Mouse (Mus musculus) T-cell, adult 2 months (primary cell): ENCODE results near the gene Sox10.

Experiments used
- DNase-seq: peaks from one replicate; pipeline ENCODE4 v3.0.0; 2022; ENCODE audit warnings: low spot score

Gene Sox10

DNA sequence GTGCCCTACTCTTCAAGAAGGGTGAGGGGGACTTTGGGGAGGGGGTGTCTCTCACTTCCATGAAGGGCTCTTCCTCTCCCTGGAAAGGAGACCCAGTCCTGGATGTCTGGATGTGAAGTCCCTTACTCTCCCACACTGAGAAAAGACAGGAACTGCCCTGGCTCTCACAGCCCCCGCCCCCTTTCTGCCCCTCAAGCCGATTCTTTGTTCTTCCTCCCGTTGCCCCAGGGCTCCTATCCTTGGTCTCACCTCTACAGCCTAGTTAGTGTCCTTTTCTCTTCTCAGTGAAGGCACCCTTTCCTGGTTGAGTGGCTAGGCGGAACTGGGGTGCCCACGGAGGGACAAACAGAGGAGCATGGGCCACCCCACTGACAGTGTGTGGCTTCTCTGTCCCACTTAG, at the start of gene Sox10:
TSS of gene Sox10 (minus strand) at position 101 of the 400 bp plus-strand sequence.
- no peak for DNase-seq

DNA sequence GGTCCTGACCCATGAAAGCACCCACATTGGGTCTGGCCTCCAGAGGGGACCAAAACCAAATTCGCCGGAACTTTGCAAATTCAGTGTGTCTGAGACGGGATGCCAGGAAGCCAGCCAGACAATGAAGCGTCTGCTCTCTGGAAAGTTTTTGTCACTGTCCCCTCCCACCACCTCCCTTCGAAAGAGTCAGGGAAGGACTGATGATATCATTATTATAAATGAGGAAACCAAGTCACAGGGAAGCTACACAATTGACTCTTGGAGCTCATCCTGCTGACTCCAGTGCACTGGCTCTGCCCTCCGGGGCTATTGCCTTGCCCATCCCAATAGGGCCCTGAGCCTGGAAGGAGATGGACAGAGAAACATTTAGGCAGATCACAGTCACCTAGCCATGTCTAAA, 48.6 kb upstream of the Sox10 start:
- DNase-seq: no peak

DNA sequence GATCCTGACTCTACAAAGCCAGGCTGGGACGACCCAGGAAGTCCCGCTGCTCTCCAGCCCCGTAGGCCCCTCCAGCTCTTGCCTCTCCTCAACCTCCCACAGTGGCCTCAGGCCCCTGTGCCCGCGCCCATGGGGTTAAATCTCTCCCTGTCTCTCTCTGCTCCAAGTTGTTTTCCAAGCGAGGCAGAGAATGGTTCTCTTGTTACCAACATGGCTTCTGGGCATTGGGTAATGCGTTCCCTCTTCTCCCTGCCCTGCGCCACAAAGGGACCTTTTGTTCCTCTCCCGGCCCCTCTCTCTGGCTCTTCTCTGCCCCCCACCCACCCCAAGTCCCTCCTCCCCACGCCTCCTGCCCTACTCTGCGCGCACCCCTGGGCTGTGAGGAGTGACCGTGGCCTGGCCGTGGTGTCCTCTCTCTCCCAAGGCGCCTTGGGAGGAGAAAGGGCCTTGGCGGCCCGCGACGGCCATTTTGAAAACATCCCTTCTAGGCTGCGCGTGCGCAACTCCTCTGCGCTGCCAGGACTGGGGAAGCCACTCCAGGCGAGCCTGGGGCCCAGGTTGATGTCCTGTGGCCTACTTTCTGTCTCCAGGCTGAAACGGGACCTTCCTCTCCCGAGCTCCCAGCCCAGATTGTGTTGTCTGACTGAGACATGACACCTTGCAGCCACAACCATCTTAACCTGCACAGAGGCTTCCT, 47.9 kb upstream of the Sox10 start:
- no peak for DNase-seq

DNA sequence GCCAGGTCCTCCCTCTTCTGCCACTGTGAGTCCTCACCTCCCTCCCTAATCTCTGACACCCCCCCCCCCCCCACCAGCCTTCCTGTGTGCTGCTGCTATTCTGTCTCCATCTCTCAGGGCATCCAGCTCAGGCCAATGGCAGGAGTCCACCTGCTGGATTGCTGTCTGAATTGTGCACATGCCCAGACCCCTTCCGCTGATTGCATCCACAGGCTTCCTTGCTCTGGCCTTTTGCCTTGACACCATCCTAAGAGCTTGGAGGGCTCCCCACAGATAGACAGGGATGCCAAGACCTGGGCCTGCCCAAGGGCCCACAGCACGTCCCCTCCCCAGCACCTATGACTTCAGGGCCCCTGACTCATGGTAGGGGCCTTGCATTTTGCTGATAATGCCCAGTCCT, 45.3 kb upstream of the Sox10 start:
- no peak for DNase-seq

DNA sequence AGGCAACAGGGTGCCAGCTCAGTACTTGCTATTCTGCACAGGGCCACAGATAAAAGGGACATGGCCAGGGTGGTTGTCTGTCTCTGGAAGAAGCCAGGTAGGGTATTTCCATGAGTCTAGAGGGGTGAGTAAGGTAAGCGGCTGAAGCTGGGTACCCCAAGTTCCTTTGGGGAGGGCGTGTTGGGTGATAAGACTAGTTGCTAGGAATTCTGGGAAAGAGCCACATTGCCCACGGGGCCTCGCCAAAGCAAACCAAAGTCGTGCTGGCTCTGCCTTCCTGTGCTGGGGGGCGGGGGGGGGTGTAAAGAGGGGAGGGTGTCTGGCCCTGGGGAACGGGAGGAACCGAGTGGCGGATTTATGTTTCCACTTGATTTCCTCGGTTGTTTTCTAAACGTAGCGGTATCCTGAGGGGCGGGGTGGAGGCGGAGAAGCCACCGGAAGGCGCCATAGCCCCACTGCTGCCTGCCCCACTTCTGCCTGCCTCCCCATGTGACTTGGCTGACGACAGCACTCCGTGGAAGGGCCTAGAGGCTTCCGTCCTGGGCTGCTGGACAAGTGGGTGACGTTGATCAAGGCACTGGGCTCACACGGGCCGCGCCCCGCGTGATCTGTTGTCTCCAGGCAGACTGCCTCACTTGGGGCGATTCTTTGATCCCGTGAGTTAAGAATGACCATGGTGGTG, 43.9 kb upstream of the Sox10 start:
- DNase-seq: peak; percentile 86

DNA sequence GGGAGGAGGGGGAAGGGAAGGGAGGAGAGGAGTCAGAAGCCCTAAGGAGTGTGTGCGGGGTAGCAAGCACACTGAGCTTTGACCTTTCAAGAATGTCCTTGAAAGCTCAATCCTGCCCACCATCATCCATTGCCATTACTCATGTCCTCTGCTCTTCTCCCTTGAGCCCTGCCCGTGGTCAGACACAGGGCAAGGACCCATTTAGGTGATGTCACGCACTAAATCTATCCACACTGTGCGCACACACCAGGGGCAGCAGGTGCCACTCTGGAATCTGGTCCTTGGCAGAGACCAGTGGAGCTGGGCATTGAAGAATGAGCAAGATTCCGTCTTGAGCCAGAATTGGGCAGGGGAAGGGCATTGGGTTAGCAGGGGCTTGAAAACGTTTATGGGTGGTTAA, 43.2 kb upstream of the Sox10 start:
- DNase-seq: no peak

DNA sequence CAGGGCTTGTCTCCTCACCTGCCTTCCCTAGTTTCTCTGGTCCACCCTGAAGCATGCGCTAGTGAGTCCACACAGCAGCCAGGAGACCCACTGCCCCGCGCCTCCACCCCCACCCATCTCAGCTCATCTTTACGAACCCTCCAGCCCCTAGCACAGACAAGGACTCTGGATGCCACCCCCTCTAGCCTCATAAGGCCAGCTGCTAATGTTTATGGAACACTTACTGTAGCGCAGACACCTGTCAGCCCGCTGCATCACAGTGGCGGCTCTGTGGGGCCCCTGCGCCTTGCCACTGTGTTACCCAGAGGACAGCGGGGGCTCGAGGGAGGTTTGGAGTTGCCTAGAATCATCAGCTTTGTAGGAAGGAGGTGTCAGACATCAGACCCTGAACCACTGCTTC, 37.5 kb upstream of the Sox10 start:
- no peak for DNase-seq

DNA sequence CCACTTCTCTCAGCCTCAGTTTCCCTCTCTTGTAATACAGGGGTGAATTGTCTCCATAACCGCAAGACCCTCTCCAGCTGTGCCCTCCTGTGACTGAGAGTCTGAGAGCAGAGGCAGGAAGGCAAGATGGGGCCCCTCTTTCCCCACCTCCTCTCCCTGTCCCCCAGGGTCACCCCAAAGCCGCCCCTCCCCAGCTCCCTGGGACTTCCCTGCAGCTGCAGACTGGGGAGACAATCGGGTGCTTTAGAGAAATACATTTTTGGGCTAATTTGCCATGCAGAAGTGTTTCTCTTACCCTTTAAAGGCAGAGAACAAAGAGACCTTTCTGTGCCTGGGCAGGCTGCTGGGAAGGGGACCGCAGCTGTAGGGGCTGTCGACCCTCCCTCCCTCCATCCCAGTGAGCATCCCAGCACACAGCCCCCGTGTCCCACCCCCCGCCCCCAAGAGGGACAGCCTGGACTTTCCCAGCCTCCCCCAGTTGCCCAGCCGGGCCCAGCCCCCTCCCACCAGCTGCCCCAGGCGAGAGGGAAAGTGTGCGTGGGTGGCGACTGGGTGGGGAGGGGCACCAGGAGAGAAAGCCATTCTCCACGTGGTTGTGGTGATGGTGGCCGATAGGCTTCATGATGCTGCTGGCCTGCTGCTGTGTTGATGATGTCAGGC, 36.6 kb upstream of the Sox10 start:
- DNase-seq: no peak

DNA sequence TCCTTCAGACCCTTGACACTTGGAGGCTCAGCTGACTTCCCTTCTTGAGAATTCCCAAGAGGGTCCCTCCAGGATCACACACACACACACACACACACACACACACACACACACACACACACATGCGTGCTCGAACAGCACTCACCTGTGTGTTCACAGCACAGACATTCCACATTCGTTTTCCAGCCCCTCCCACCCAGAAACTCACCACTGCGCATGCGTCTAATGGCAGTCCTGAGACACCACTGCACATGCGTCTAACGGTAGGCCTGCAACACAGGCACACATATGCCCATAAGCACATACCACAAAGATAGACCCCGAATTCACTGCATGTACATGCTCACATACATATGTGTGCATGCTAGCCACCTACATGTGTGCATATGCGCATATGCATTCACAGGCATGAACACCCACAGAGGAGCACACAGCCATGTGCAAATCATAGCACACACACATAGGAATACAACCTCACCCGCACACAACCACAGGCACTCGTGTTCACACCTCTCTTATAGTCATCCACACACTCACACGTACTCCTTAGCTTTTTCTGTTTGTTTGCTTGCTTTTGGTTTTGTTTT, 34.4 kb upstream of the Sox10 start:
- DNase-seq: no peak

DNA sequence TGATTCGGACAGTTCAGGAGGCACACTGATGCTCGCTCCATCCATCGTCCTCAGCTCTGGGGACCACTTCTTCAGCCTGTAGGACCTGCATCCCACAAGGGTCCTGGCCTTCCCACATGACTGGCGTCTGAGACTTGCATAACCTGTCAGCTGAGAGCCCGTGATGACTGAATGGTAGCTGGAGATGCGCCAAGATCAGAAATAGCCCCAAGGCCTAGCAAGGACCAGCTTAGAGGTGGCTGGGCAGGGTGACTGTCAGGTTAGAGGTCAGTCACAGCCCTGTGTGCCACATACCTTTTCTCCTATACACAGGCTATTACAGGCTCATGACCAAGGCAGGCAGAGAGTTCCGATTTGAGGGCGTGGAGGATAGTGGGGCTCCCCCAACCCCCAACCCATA, 30.5 kb upstream of the Sox10 start:
- DNase-seq: no peak

DNA sequence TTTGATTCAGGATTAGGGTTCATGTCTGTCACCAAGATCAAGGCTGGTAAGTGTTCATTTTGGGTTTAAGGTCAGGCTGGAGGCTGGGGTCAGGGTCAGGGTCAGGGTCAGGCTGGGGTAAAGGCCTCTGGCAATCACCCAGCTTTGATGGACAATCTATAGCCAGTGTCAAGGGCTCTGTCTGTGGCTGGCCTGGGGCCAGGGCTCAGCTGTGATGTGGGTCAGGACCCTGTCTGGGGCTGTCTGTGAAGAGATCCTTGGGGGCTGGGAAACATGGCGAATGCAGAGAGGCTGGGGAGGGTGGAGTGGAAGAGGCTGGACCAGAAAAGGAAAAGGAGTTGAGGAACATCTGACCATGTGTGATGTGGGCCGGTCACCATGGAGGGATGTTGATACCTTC, 29.9 kb upstream of the Sox10 start:
- DNase-seq: no peak

DNA sequence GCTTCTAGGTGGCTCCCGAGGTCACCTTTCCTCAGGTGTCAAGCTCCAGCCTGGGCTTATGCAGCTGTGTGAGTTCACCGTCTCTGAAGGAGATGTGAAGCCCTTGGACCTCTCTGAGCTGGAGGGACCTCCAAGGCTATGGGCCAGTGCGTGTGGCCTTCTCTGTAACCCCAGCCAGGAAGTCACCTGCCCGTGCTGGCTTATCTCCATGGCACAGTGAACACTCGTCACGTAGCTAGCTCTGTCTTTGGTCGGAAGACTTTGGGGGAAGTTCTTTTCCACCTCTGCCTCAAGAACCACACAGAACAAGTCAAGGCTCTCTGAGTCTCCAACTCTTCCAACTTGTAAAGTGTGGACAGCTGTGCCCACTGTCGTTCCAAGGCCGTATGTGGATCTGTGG, 29.0 kb upstream of the Sox10 start:
- DNase-seq: no peak

DNA sequence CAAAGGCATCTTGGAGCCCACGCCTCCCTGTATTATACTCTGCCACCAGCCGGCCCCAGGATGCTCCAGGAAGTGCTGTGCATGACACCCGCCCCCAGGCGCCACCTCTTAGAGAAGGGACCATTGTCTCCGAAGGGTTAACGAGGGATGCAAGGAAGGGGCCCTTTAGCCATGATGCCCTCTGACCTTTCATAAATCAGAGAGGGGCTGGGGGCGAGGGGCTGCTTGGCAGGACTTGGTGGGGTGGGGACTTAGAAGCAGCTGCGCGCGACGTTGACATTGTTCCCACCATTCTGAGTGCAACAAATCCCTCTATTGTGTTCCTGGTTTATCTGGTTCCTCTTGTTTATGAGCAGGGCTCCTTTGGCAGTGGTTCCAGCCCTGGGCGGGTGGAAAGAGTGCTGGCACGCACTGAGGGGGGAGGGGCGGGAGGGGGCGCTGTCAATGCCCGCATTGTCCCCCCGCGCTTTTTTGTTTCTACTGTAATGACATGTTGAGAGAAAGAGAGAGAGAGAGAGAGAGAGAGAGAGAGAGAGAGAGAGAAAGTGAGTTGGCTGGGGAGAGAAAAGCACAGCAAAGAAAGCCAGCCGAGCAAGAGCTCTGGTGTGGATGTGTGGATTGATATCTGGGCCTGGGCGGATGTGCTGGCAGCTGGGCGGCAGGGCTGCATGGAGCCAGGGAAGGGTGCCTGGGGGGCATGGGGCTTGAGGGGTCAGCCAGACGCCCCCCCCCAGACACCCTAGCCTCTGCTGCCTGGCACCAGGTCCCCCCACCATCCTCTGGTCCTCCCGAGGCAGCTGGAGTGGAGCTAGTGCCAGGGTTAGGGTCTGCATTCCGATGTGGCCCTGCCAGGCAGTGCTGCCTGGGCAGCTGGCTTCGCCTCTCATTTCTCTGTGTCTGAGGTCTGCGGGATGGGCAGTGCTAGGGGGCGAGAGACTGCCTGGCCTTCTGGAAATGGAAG, 28.1 kb upstream of the Sox10 start:
- DNase-seq: no peak

DNA sequence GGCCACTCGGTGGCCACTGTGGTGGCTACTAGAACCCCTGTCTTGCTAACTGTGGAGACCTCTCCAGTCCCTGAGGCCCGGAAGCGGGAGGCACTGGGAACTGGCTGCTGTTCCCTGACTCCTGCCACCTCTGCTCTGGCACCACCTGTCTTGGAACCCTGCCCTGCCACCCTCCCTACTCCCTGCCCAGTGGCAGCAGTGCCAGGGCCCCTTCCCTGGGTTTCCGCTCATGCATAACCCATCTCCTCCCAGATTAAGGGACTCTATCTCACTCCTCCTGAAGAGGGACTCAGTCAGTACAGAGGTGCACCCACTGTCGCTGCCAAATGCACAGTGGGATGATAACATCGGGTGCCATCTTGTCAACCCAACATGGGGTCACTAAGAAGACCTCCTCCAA, 27.4 kb upstream of the Sox10 start:
- no peak for DNase-seq

DNA sequence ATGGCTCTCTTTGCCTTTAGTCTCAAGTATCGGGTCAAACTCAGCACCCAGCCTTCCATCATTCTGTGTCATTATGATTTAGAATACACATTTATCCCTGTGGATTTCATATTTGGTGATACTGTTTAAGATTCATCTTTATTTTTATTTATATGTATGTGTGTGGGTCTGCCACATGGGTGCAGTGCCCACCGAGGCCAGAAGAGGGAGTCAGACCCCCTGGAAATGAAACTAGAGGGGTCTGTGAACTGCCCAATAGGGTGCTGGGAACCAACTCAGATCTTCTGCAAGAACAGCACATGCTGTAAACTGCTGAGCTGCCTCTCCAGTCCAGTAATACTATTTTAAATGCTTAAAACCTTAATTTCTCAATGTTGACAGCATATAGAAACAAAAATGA, 26.4 kb upstream of the Sox10 start:
- DNase-seq: no peak

DNA sequence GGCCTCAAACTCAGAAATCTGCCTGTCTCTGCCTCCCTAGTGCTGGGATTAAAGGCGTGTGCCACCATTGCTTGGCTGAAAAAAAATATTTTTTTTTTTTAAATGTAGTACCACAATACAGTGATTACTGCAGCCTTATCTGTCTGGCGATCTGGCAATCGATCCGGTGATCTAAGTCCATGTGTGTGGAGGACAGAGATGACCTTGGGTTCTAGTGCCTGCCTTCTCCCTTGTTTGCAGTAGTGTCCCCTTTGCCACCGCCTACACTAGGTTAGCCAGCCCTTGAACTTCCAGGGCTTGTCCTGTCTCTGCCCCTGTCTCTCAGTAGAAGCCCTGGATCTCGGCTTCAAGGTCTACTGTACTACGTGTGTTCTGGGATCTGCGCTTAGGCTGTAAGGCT, 22.8 kb upstream of the Sox10 start:
- DNase-seq: no peak

DNA sequence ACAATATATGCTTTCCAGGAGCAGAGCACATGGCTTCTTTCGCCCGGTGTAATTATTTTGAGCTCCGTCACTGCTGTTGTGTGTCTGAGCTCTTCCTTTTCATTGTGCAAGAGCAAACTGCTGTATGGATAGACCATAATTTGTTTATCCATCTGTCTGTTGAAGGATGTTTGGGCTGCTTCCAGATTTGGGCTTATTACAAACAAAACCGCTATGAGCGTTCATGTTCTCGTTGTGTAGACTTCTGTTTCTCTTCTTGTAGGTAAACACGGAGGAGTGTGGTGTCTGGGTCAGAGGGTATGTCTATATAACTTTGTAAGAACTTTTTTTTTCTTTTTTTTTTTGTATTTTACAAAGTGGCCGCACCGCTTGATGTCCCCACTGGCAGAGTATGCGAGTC, 20.2 kb upstream of the Sox10 start:
- DNase-seq: no peak

DNA sequence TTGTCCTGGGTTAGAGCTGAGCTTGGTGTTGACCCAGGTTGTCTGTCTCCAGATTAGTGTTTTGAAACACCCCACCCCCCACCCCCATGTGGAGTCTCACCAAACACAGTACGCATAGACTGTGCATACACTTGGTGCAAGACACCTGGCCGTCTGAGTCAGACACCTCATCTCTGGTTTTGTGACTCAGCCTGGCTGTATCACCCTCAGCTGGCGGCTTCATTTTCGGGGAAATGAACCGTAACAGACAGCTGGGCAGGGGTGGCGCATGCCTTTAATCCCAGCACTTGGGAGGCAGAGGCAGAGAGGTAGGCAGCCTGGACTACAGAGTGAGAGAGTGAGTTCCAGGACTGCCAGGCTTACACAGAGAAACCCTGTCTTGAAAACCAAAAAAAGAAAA, 11.9 kb upstream of the Sox10 start:
- no peak for DNase-seq

DNA sequence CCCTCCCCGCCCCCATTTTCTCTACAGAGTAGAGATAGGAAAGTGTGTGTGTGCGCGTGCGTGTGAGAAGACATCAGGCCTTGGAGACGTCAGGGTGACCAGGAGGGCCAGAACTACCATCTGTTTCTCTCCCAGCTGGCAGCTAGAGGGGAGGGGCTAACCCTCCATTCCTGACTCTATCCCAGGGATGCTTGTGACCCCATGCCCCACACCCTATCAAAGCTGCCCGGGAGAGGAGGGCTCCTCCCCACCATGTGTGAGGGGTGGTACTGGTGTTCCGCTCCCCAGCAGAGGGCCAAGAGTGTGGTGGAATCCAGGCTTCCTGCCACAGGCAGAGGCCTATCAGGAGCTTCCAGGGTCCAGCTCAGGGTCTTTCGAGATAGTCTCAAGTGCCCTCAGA, 1.7 kb upstream of the Sox10 start:
- DNase-seq: no peak

DNA sequence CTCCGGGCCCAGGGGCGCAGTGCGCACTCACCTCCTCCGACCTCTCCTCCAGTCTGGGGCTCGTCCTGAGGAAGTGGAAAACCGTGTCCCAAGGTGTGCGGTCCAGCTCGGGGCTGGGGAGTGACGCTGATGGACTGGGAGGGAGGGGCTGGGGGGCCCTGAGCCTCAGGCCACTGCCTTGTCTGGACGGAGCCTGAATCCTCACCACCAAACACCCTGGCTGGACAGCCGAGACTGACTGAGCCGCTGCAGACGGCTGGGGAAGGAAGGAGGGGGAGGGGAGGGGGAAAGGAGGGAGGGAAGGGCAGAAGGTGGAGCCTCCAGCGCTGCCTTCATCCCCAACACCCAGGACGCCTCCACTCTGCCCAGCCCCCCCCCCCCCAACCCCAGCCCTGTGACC, 789 bp downstream of the Sox10 start:
- DNase-seq: no peak

DNA sequence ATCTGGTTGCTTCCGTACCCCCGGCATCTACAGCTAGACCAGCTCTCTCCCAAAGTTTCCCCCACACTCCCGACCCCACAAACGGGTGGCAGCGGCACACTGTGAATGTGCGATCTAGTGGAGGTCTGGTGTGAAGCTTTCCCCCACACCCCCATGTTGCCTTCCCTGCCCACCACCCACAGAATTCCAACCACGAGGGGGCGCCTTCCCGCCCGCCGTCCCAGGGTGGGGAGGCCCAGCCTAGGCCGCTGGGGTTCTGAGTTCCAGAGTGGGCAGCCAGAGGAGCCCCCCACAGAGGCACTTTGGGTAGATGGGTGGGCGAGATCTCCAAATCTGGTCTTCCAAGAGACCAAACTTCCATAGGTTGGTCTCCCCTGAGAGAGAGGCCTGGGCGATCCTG, 2.2 kb downstream of the Sox10 start:
- no peak for DNase-seq

DNA sequence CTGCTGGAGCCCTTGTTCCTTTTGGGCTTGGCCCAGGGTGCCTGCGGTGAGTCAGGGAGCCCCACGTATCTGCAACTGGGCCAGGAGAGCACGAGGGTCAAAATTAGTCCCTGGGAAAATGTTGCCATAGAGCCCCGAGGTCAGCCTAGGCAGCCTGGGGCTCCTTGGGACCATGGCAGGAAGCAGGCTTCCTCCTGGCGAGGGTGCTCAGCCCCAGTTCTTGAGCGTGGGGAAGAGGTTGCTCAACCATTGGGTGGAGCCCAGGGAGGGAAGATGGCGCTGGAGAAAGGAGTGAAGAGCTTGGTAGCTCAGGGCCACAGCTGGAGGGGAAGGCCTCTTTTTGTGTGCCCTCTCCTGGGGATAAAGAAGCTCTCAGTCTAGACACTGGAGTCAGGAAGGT, 2.7 kb downstream of the Sox10 start:
- no peak for DNase-seq
